Mouse (Mus musculus): ENCODE measurements at regions not wholly inside any gene's neighbourhood (a gene's known extent, or its start where the extent isn't known, plus 50 kb on each side); places are given as distances from the start of the nearest gene placed in this dataset.

GRCm38 (mm10) chrX:163128626-163129025, 164.2 kb upstream of the S100g start:
- 75% methylated on average over 1 of the region's 1 CpGs for WGBS
- H3K9ac ChIP-seq = no peak overlapping the region

GRCm38 (mm10) chrX:163117681-163118393, 153.4 kb upstream of the S100g start:
- Histone ChIP-seq H3K36me3 (no peaks in the 10 kb centered on the region), H3K9ac (no peak overlapping the region), H3K4me1 (no peaks in the 10 kb centered on the region), H3K27ac (no peak overlapping the region), H3K9me3 (replicated peaks) (no peaks in the 10 kb centered on the region), H3K4me3 (no peak overlapping the region), H3K27me3 (peaks cover 14% of the 10 kb centered on the region; the same call in 1 of the 2 replicates), H3K4me2 (replicated peaks) (no peak overlapping the region)
- WGBS = 62% methylated on average over 5 of the region's 5 CpGs
- peak; percentile 56 for ATAC-seq (ENCODE audit: low FRiP score)

More at GRCm38 (mm10) chrX:163128626-163129025, 164.2 kb upstream of the S100g start:
- H3K27ac ChIP-seq = no peak overlapping the region
- no peaks in the 10 kb centered on the region for H3K9me3 ChIP-seq (replicated peaks)
- H3K4me3 ChIP-seq = no peak overlapping the region
- H3K36me3 ChIP-seq = no peaks in the 10 kb centered on the region
- no peaks in the 10 kb centered on the region for H3K4me1 ChIP-seq
- H3K4me2 ChIP-seq (replicated peaks) = no peak overlapping the region
- no peak for ATAC-seq (ENCODE audit: low FRiP score)
- peaks cover 20% of the 10 kb centered on the region for H3K27me3 ChIP-seq

GRCm38 (mm10) chrX:163117237-163117636, 152.8 kb upstream of the S100g start:
- no peaks in the 10 kb centered on the region for H3K9me3 ChIP-seq (replicated peaks)
- no peak overlapping the region for H3K27ac ChIP-seq
- no peak for ATAC-seq (ENCODE audit: low FRiP score)
- no peak overlapping the region for H3K9ac ChIP-seq
- WGBS = 59% methylated on average over 1 of the region's 1 CpGs
- H3K4me1 ChIP-seq = no peaks in the 10 kb centered on the region
- H3K36me3 ChIP-seq = no peaks in the 10 kb centered on the region
- no peak overlapping the region for H3K4me3 ChIP-seq
- H3K4me2 ChIP-seq (replicated peaks) = no peak overlapping the region
- H3K27me3 ChIP-seq = peaks cover 14% of the 10 kb centered on the region; the same call in 1 of the 2 replicates

- Histone ChIP-seq H3K9ac (no peak overlapping the region), H3K36me3 (no peaks in the 10 kb centered on the region), H3K27ac (no peak overlapping the region), H3K4me1 (no peaks in the 10 kb centered on the region), H3K4me2 (replicated peaks) (no peak overlapping the region), H3K9me3 (replicated peaks) (no peaks in the 10 kb centered on the region), H3K4me3 (no peak overlapping the region), H3K27me3 (peaks cover 16% of the 10 kb centered on the region; the same call in 1 of the 2 replicates)
- no peak for ATAC-seq (ENCODE audit: low FRiP score)
- WGBS = 90% methylated on average over 4 of the region's 4 CpGs
These were observed 130.8 kb upstream of the S100g start for GRCm38 (mm10) chrX:163095026-163095765.
